Mouse (Mus musculus): Measurements from ENCODE around the gene U2af2.

GRCm38 (mm10) chr7:5080010-5080751 lies 18.2 kb downstream of the U2af2 start, which contains the start of gene Epn1:
- TF ChIP-seq CTCF (IDR thresholded peaks at IDR 0.05; ENCODE audit: low read depth) (no peak), EP300 (optimal IDR thresholded peaks at IDR 0.05) (no peak)
